Mouse (Mus musculus) gastrocnemius, postnatal 25 days (tissue): ENCODE measurements around the gene Fgr. TPM values are rescaled to one million over a fixed set of nuclear protein-coding genes. Genes with fewer than 3 reads are reported as not detected.
"Not testable (repeated sequence)": the region's sequence is repeated elsewhere in the genome, so short reads cannot be mapped to it uniquely, and the experiment has no call there.

Experiments
- DNase-seq: peaks from one replicate; pipeline ENCODE4 v3.0.0; 2022
- total RNA-seq, 2 experiments: library from RNA; stranded (reverse); gene quantifications; 1 replicate in 1 of 2; 2 replicates in 1 of 2; pipeline ENCODE4 v1.2.3; 2021

The Fgr gene
- total RNA-seq, 2 experiments from 2014 or later: 0.43 TPM; not detected in 1

- DNase-seq: no peak
Observed at GRCm38 (mm10) chr4:132983664-132984512, 10.0 kb downstream of the Fgr start.

GRCm38 (mm10) chr4:132988581-132989355 lies 14.9 kb downstream of the Fgr start:
- no peak for DNase-seq

GRCm38 (mm10) chr4:132993553-132993952 lies 19.7 kb downstream of the Fgr start:
- no peak for DNase-seq

- DNase-seq: no peak
Observed at GRCm38 (mm10) chr4:132997469-132998237, 23.8 kb downstream of the Fgr start.

GRCm38 (mm10) chr4:133002896-133003295 lies 29.0 kb downstream of the Fgr start:
- DNase-seq: no peak

- DNase-seq: no peak
Observed at GRCm38 (mm10) chr4:133003316-133004018, 29.6 kb downstream of the Fgr start.

- no peak for DNase-seq
Observed at GRCm38 (mm10) chr4:133005233-133005632, 31.3 kb downstream of the Fgr start.

- DNase-seq: not testable (repeated sequence)
Observed at GRCm38 (mm10) chr4:133005885-133006451, 32.1 kb downstream of the Fgr start.

- DNase-seq: no peak
Observed at GRCm38 (mm10) chr4:133007513-133008380, 33.9 kb downstream of the Fgr start.

GRCm38 (mm10) chr4:133009131-133009530 lies 35.2 kb downstream of the Fgr start:
- no peak for DNase-seq

- no peak for DNase-seq
Observed at GRCm38 (mm10) chr4:133009676-133010075, 35.8 kb downstream of the Fgr start.

GRCm38 (mm10) chr4:133010611-133011010 lies 36.7 kb downstream of the Fgr start:
- no peak for DNase-seq

- peak; percentile 93 for DNase-seq
Observed at GRCm38 (mm10) chr4:133011028-133011820, 37.3 kb downstream of the Fgr start, which contains the start of gene Ahdc1. Gene Ahdc1, plus strand, starts transcription at chr4:133011260.

- DNase-seq: peak; percentile 77
Observed at GRCm38 (mm10) chr4:133011821-133012775, 38.2 kb downstream of the Fgr start.

GRCm38 (mm10) chr4:133012776-133013265 lies 38.9 kb downstream of the Fgr start:
- DNase-seq: peak; percentile 65

GRCm38 (mm10) chr4:133013266-133013891 lies 39.5 kb downstream of the Fgr start:
- DNase-seq: peak; percentile 84

GRCm38 (mm10) chr4:133014088-133014487 lies 40.2 kb downstream of the Fgr start:
- DNase-seq: no peak
